In genomic region chr16:55390400-55390799, GRCm38 (mm10) we compare ENCODE assay signal across 19 mouse cellular contexts.
"Had no signal": no experiment of that assay in that cellular context is flagged by ENCODE, and none has a peak within 500 bp of the region (broad histone marks: within the 10 kb centered on the region; RNA-seq: fewer than 3 reads in every experiment).

No protein-coding gene starts in this region.

- ATAC-seq: midbrain, embryonic 16.5 days had no signal

- H3K4me2 ChIP-seq: lung, embryonic 14.5 days; midbrain, embryonic 12.5 days; neural tube, embryonic 13.5 days; neural tube, embryonic 15.5 days; stomach, embryonic 15.5 days had no signal

- H3K4me3 ChIP-seq: midbrain, embryonic 10.5 days; midbrain, embryonic 12.5 days; myocyte; neural tube, embryonic 13.5 days; neural tube, embryonic 15.5 days; stomach, embryonic 15.5 days had no signal

- H3K9me3 ChIP-seq: midbrain, embryonic 10.5 days; midbrain, embryonic 12.5 days; neural tube, embryonic 13.5 days; neural tube, embryonic 15.5 days; stomach, embryonic 15.5 days had no signal

- H3K27me3 ChIP-seq: midbrain, embryonic 12.5 days; neural tube, embryonic 13.5 days; neural tube, embryonic 15.5 days; stomach, embryonic 15.5 days had no signal

- H3K9ac ChIP-seq: liver, embryonic 14.5 days; lung, embryonic 14.5 days; midbrain, embryonic 12.5 days; neural tube, embryonic 13.5 days; neural tube, embryonic 15.5 days; stomach, embryonic 15.5 days had no signal

- H3K27ac ChIP-seq: liver, embryonic 14.5 days; midbrain, embryonic 10.5 days; midbrain, embryonic 12.5 days; neural tube, embryonic 13.5 days; neural tube, embryonic 15.5 days; stomach, embryonic 15.5 days; stomach, postnatal 0 days had no signal

- H3K36me3 ChIP-seq: midbrain, embryonic 10.5 days; midbrain, embryonic 12.5 days; neural tube, embryonic 13.5 days; neural tube, embryonic 15.5 days; stomach, embryonic 15.5 days had no signal

- DNase-seq: lung, adult 18-20 months; lung, embryonic 14.5 days; lung, postnatal 10 days; lung, postnatal 4 days; midbrain, embryonic 14.5 days; retina, postnatal 1 day; right cerebral cortex, postnatal 14 days; thymus, adult 18-20 months; thymus, postnatal 14 days; thymus, postnatal 36 days had no signal

- H3K4me1 ChIP-seq: midbrain, embryonic 10.5 days; midbrain, embryonic 12.5 days; neural tube, embryonic 13.5 days; neural tube, embryonic 15.5 days; stomach, embryonic 15.5 days had no signal
